Mouse (Mus musculus): ENCODE data around the gene Ngb.

GRCm38 (mm10) chr12:87142156-87142555 lies 39.8 kb upstream of the Ngb start:
- TF ChIP-seq CTCF (IDR thresholded peaks at IDR 0.05; ENCODE audit: low read depth): no peak
- TF ChIP-seq EP300 (IDR thresholded peaks at IDR 0.05; ENCODE audit: low read depth): no peak
